Mouse (Mus musculus): Measurements from ENCODE around the gene Cdhr3.

- TF ChIP-seq CTCF (conservative IDR thresholded peaks at IDR 0.05; ENCODE audit: insufficient read depth, insufficient read length, low read depth, low read length) = no peak; the same call in 1 of the 2 replicates
- no peak for TF ChIP-seq POLR2A (IDR thresholded peaks at IDR 0.05; ENCODE audit: low read depth, low read length)
Measured at GRCm38 (mm10) chr12:33028109-33028691, 64.5 kb downstream of the Cdhr3 start.

Data from kidney, adult 2 months (tissue).